Mouse (Mus musculus) MEL (cell line): ENCODE data around the gene Hook2. TPM values are rescaled to one million over a fixed set of nuclear protein-coding genes. Genes with fewer than 3 reads are reported as not detected.

Experiments used
- DNase-seq: peaks from one replicate; pipeline ENCODE4 v3.0.0; 2011; ENCODE audit warnings: low read depth, low spot score
- H3K27ac ChIP-seq: 2 replicates; pipeline ENCODE4 v1.5.1; 2012; ENCODE audit warnings: low read depth, mild to moderate bottlenecking, control low read depth, low read length, moderate library complexity; ENCODE audit not compliant: control insufficient read depth
- H3K27me3 ChIP-seq, 2 experiments: fragments of 150-350 bp in 1 of 2; sonication (generic) in 1 of 2; 2 replicates each; pipeline ENCODE4 v1.6.1; 2012; ENCODE audit warnings: low read length in 2 of 2, mild to moderate bottlenecking in 2 of 2, improper control_type of control experiment in 1 of 2, moderate library complexity in 1 of 2; ENCODE audit not compliant: insufficient read depth in 2 of 2, control insufficient read depth in 1 of 2
- H3K36me3 ChIP-seq, 2 experiments: 2 replicates each; pipeline ENCODE4 v1.6.1; 2012 to 2014; ENCODE audit warnings: low read length in 2 of 2, improper control_type of control experiment in 1 of 2, inconsistent platforms in 1 of 2, mild to moderate bottlenecking in 1 of 2; ENCODE audit not compliant: insufficient read depth in 2 of 2, control insufficient read depth in 1 of 2
- H3K4me1 ChIP-seq, 2 experiments: fragments of 150-350 bp in 1 of 2; sonication (generic) in 1 of 2; 2 replicates each; pipeline ENCODE4 v1.6.1; 2012; ENCODE audit warnings: low read length in 2 of 2, improper control_type of control experiment in 1 of 2, mild to moderate bottlenecking in 1 of 2; ENCODE audit not compliant: insufficient read depth in 2 of 2, control insufficient read depth in 1 of 2
- H3K4me3 ChIP-seq, 2 experiments: fragments of 150-350 bp in 1 of 2; sonication (generic) in 1 of 2; 2 replicates each; pipeline ENCODE4 v1.5.1; 2012; ENCODE audit warnings: low read depth in 2 of 2, low read length in 2 of 2, mild to moderate bottlenecking in 2 of 2, moderate library complexity in 2 of 2, control low read depth in 1 of 2, improper control_type of control experiment in 1 of 2; ENCODE audit not compliant: control insufficient read depth in 1 of 2, insufficient read depth in 1 of 2
- H3K79me2 ChIP-seq: 2 replicates; pipeline ENCODE4 v1.6.1; 2012; ENCODE audit warnings: mild to moderate bottlenecking, low read length, moderate library complexity; ENCODE audit not compliant: control insufficient read depth, poor library complexity, insufficient read depth
- H3K9ac ChIP-seq: 2 replicates; pipeline ENCODE4 v1.6.1; 2012; ENCODE audit warnings: low read depth, mild to moderate bottlenecking, control low read depth, low read length, moderate library complexity; ENCODE audit not compliant: control insufficient read depth, poor library complexity, severe bottlenecking
- H3K9me3 ChIP-seq: fragments of 150-350 bp; sonication (generic); replicated peaks from 2 replicates; pipeline ENCODE4 v1.6.1; 2012; ENCODE audit warnings: mild to moderate bottlenecking, low read length, improper control_type of control experiment, moderate library complexity; ENCODE audit not compliant: insufficient read depth
- CHD1 ChIP-seq: IDR thresholded peaks from 2 replicates; pipeline ENCODE4 v1.6.1; 2012; ENCODE audit warnings: low read depth, mild to moderate bottlenecking, inconsistent platforms, low read length, improper control_type of control experiment
- CTCF ChIP-seq, 3 experiments: IDR thresholded peaks in 2 of 3; conservative IDR thresholded peaks in 1 of 3; 2 replicates each; pipeline ENCODE4 v1.5.1; 2011 to 2012; ENCODE audit warnings: low read length in 3 of 3, low read depth in 2 of 3, mild to moderate bottlenecking in 2 of 3, improper control_type of control experiment in 1 of 3, inconsistent platforms in 1 of 3, mixed read lengths in 1 of 3, moderate library complexity in 1 of 3; ENCODE audit not compliant: control insufficient read depth in 1 of 3, insufficient read depth in 1 of 3, poor library complexity in 1 of 3, severe bottlenecking in 1 of 3
- E2F4 ChIP-seq: IDR thresholded peaks from 2 replicates; pipeline ENCODE4 v1.6.1; 2011; ENCODE audit warnings: low read depth, low read length, improper control_type of control experiment, borderline replicate concordance
- ETS1 ChIP-seq: IDR thresholded peaks from 2 replicates; pipeline ENCODE4 v1.6.1; 2012; ENCODE audit warnings: low read depth, mild to moderate bottlenecking, inconsistent platforms, low read length, improper control_type of control experiment, moderate library complexity
- GATA1 ChIP-seq: IDR thresholded peaks from 2 replicates; pipeline ENCODE4 v1.6.1; 2011; ENCODE audit warnings: low read depth, low read length, improper control_type of control experiment
- HCFC1 ChIP-seq: IDR thresholded peaks from 2 replicates; pipeline ENCODE4 v1.6.1; 2012; ENCODE audit warnings: low read depth, mild to moderate bottlenecking, inconsistent platforms, low read length, improper control_type of control experiment, moderate library complexity
- MAZ ChIP-seq: IDR thresholded peaks from 2 replicates; pipeline ENCODE4 v1.6.1; 2012; ENCODE audit warnings: low read depth, mild to moderate bottlenecking, inconsistent platforms, low read length, improper control_type of control experiment
- MYB ChIP-seq: IDR thresholded peaks from 2 replicates; pipeline ENCODE4 v1.6.1; 2011; ENCODE audit warnings: mild to moderate bottlenecking, low read depth, low read length, improper control_type of control experiment
- MYC ChIP-seq: IDR thresholded peaks from 2 replicates; pipeline ENCODE4 v1.6.1; 2011; ENCODE audit warnings: low read depth, mild to moderate bottlenecking, low read length, improper control_type of control experiment, moderate library complexity
- NELFE ChIP-seq: IDR thresholded peaks from 2 replicates; pipeline ENCODE4 v1.6.1; 2011; ENCODE audit warnings: low read depth, low read length, improper control_type of control experiment
- NRF1 ChIP-seq: IDR thresholded peaks from 2 replicates; pipeline ENCODE4 v1.6.1; 2014; ENCODE audit warnings: low read depth, mild to moderate bottlenecking, inconsistent platforms, low read length, improper control_type of control experiment, moderate library complexity; ENCODE audit not compliant: poor library complexity, insufficient read depth, severe bottlenecking
- POLR2AphosphoS2 ChIP-seq: IDR thresholded peaks from 2 replicates; pipeline ENCODE4 v1.6.1; 2011; ENCODE audit warnings: low read length, improper control_type of control experiment
- RAD21 ChIP-seq: IDR thresholded peaks from 2 replicates; pipeline ENCODE4 v1.6.1; 2011; ENCODE audit warnings: mild to moderate bottlenecking, low read depth, low read length, improper control_type of control experiment
- TBP ChIP-seq: IDR thresholded peaks from 2 replicates; pipeline ENCODE4 v1.8.0; 2011; ENCODE audit warnings: low read depth, low read length, improper control_type of control experiment
- TCF12 ChIP-seq: IDR thresholded peaks from 2 replicates; pipeline ENCODE4 v1.6.1; 2014; ENCODE audit warnings: low read depth, mild to moderate bottlenecking, inconsistent platforms, low read length, improper control_type of control experiment, moderate library complexity
- UBTF ChIP-seq: IDR thresholded peaks from 2 replicates; pipeline ENCODE4 v1.6.1; 2012; ENCODE audit warnings: low read depth, mild to moderate bottlenecking, inconsistent platforms, low read length, improper control_type of control experiment, moderate library complexity, borderline replicate concordance; ENCODE audit not compliant: insufficient read depth
- USF2 ChIP-seq, 2 experiments: IDR thresholded peaks; 2 replicates each; pipeline ENCODE4 v1.6.1; 2011 to 2012; ENCODE audit warnings: improper control_type of control experiment in 2 of 2, low read length in 2 of 2, borderline replicate concordance in 1 of 2, inconsistent platforms in 1 of 2, low read depth in 1 of 2, mild to moderate bottlenecking in 1 of 2; ENCODE audit not compliant: insufficient read depth in 1 of 2
- ZC3H11A ChIP-seq: IDR thresholded peaks from 2 replicates; pipeline ENCODE4 v1.6.1; 2012; ENCODE audit warnings: low read depth, mild to moderate bottlenecking, inconsistent platforms, low read length, improper control_type of control experiment
- ZNF384 ChIP-seq: IDR thresholded peaks from 2 replicates; pipeline ENCODE4 v1.6.1; 2012; ENCODE audit warnings: low read depth, mild to moderate bottlenecking, inconsistent platforms, low read length, improper control_type of control experiment
- polyA plus RNA-seq, 2 experiments: library from polyadenylated mRNA; stranded (reverse) in 1 of 2; unstranded in 1 of 2; fragments of >175 nt in 1 of 2; fragments of >200 nt in 1 of 2; gene quantifications; 2 replicates each; pipeline versions ENCODE4 v1.2.1 to v1.2.4; 2012; ENCODE audit warnings: low replicate concordance in 2 of 2, low read depth in 1 of 2; ENCODE audit not compliant: insufficient read length in 2 of 2, insufficient read depth in 1 of 2, missing spikeins in 1 of 2
- total RNA-seq: library from RNA; depleted of rRNA; stranded (reverse); fragments of 300-350 nt; gene quantifications from 2 replicates; pipeline ENCODE4 v1.2.3, GENCODE M21; 2012

The Hook2 gene
- total and polyA plus RNA-seq, 3 experiments: 10.5 to 17.5 TPM; not detected in 1

GRCm38 (mm10) chr8:84995680-84996079 is 5.3 kb downstream of the Hook2 start:
- H3K4me3 ChIP-seq: no peak overlapping the region
- no peaks in the 10 kb centered on the region for H3K79me2 ChIP-seq
- DNase-seq: no peak
- no peak overlapping the region for H3K27ac ChIP-seq
- no peaks in the 10 kb centered on the region for H3K27me3 ChIP-seq
- no peaks in the 10 kb centered on the region for H3K9me3 ChIP-seq
- H3K36me3 ChIP-seq: no peaks in the 10 kb centered on the region
- peaks cover 0 to 9% of the 10 kb centered on the region in 2 experiments; a peak in 3 of 4 replicates for H3K4me1 ChIP-seq
- no peak for TF ChIP-seq USF2 (IDR thresholded peaks at IDR 0.05; ENCODE audit: borderline replicate concordance in 1 of 2, insufficient read depth in 1 of 2, low read depth in 1 of 2, low read length in 2 of 2)
- no peak for TF ChIP-seq CTCF (IDR thresholded peaks at IDR 0.05 in 2 of 3, conservative IDR thresholded peaks at IDR 0.05 in 1 of 3; ENCODE audit: control insufficient read depth in 1 of 3, insufficient read depth in 1 of 3, low read depth in 2 of 3, low read length in 3 of 3, poor library complexity in 1 of 3, severe bottlenecking in 1 of 3)
- TF ChIP-seq E2F4: no peak
- TF ChIP-seq GATA1: no peak
- no peak for TF ChIP-seq ETS1
- TF ChIP-seq MAZ: no peak
- TF ChIP-seq NELFE: no peak
- TF ChIP-seq MYB: no peak
- TF ChIP-seq CHD1: no peak
- TF ChIP-seq, all 39 proteins: peak for 0
- H3K9ac ChIP-seq: no peak overlapping the region

DNA sequence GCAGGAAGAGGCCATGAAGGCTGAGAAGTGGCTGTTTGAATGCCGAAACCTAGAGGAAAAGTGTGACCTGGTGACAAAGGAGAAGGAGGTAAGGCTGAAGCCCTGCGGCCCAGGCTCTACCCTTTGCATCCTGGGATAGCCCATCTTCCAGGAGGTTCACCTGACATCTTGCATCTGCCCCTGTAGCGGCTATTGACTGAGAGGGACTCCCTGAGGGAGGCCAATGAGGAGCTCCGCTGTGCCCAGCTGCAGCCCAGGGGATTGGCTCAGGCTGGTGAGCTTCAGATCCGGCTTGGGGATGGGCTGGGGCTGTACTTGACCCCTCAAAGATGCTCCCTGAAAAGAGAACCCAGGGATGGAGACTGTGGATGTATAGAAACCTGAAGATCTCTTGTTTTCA is 6.6 kb downstream of the Hook2 start:
- Histone ChIP-seq H3K9ac (no peak overlapping the region), H3K36me3 (no peaks in the 10 kb centered on the region), H3K27ac (no peak overlapping the region), H3K9me3 (no peaks in the 10 kb centered on the region), H3K27me3 (no peaks in the 10 kb centered on the region), H3K4me1 (peaks cover 0 to 5% of the 10 kb centered on the region in 2 experiments; a peak in 1 of 4 replicates), H3K4me3 (no peak overlapping the region), H3K79me2 (no peaks in the 10 kb centered on the region)
- no peak for DNase-seq
- TF ChIP-seq HCFC1 (no peak), TBP (no peak), ZNF384 (no peak), POLR2AphosphoS2 (no peak), ZC3H11A (no peak), NRF1 (no peak), MYC (no peak), RAD21 (no peak), TCF12 (no peak), MYB (no peak), UBTF (no peak)
